Mouse (Mus musculus) olfactory bulb, adult 2 months (tissue): ENCODE data around the gene Fzd1.

ENCODE experiments used
- CTCF ChIP-seq: fragments of 200-500 bp; IDR thresholded peaks from 2 replicates; pipeline ENCODE4 v1.5.1; 2012; ENCODE audit warnings: low read depth, mild to moderate bottlenecking, low read length, moderate library complexity; ENCODE audit not compliant: insufficient read depth
- POLR2A ChIP-seq: fragments of 200-500 bp; IDR thresholded peaks from 2 replicates; pipeline ENCODE4 v1.6.1; 2012; ENCODE audit warnings: mild to moderate bottlenecking, low read depth, low read length, moderate library complexity; ENCODE audit not compliant: insufficient read depth

GRCm38 (mm10) chr5:4803708-4804107 lies 45.9 kb upstream of the Fzd1 start:
- TF ChIP-seq POLR2A (no peak), CTCF (no peak)
